Mouse (Mus musculus): Measurements from ENCODE around the gene Lnx2.

Lnx2 gene

GRCm38 (mm10) chr5:147051500-147052308 lies 24.7 kb downstream of the Lnx2 start:
- no peak for DNase-seq (ENCODE audit: low spot score)

GRCm38 (mm10) chr5:147050816-147051499 lies 25.4 kb downstream of the Lnx2 start:
- DNase-seq (ENCODE audit: low spot score): no peak

GRCm38 (mm10) chr5:147049544-147050209 lies 26.7 kb downstream of the Lnx2 start:
- no peak for DNase-seq (ENCODE audit: low spot score)

GRCm38 (mm10) chr5:147045929-147046328 lies 30.5 kb downstream of the Lnx2 start:
- DNase-seq (ENCODE audit: low spot score): no peak

- no peak for DNase-seq (ENCODE audit: low spot score)
These were observed 31.1 kb downstream of the Lnx2 start for GRCm38 (mm10) chr5:147045311-147045710.

GRCm38 (mm10) chr5:147043240-147043844 lies 33.0 kb downstream of the Lnx2 start:
- no peak for DNase-seq (ENCODE audit: low spot score)

GRCm38 (mm10) chr5:147041965-147042937 lies 34.1 kb downstream of the Lnx2 start:
- DNase-seq (ENCODE audit: low spot score): no peak

- DNase-seq (ENCODE audit: low spot score): no peak
These were observed 37.0 kb downstream of the Lnx2 start for GRCm38 (mm10) chr5:147039394-147039793.

- DNase-seq (ENCODE audit: low spot score): no peak
These were observed 38.8 kb downstream of the Lnx2 start for GRCm38 (mm10) chr5:147037601-147038000.

GRCm38 (mm10) chr5:147036661-147037060 lies 39.7 kb downstream of the Lnx2 start:
- DNase-seq (ENCODE audit: low spot score): no peak

- no peak for DNase-seq (ENCODE audit: low spot score)
These were observed 40.4 kb downstream of the Lnx2 start for GRCm38 (mm10) chr5:147036028-147036427.

GRCm38 (mm10) chr5:147035301-147035700 lies 41.1 kb downstream of the Lnx2 start:
- no peak for DNase-seq (ENCODE audit: low spot score)

- DNase-seq (ENCODE audit: low spot score): no peak
These were observed 42.1 kb downstream of the Lnx2 start for GRCm38 (mm10) chr5:147034283-147034682.

GRCm38 (mm10) chr5:147033155-147033554 lies 43.2 kb downstream of the Lnx2 start:
- no peak for DNase-seq (ENCODE audit: low spot score)

- DNase-seq (ENCODE audit: low spot score): no peak
These were observed 45.1 kb downstream of the Lnx2 start for GRCm38 (mm10) chr5:147031281-147031680.

GRCm38 (mm10) chr5:147024331-147025034 lies 51.9 kb downstream of the Lnx2 start:
- DNase-seq (ENCODE audit: low spot score): no peak

GRCm38 (mm10) chr5:147023245-147023970 lies 53.0 kb downstream of the Lnx2 start:
- no peak for DNase-seq (ENCODE audit: low spot score)

- DNase-seq (ENCODE audit: low spot score): no peak
These were observed 54.7 kb downstream of the Lnx2 start for GRCm38 (mm10) chr5:147021546-147022265.

- no peak for DNase-seq (ENCODE audit: low spot score)
These were observed 55.8 kb downstream of the Lnx2 start for GRCm38 (mm10) chr5:147020579-147020978.
